Mouse (Mus musculus) forebrain, embryonic 10.5 days (tissue): ENCODE data around the gene Timm44. TPM values are rescaled to one million over a fixed set of nuclear protein-coding genes. Genes with fewer than 3 reads are reported as not detected.
"Not testable (repeated sequence)": the region's sequence is repeated elsewhere in the genome, so short reads cannot be mapped to it uniquely, and the experiment has no call there.

ENCODE experiments used
- DNase-seq: peaks from one replicate; pipeline ENCODE4 v3.0.0-alpha.2; 2017; ENCODE audit warnings: low spot score; ENCODE audit errors: extremely low spot score
- H3K27ac ChIP-seq: fragments of 300-500 bp; sonication (generic); 2 replicates; pipeline ENCODE4 v1.5.1; 2016; ENCODE audit warnings: mild to moderate bottlenecking
- H3K27me3 ChIP-seq: fragments of 300-500 bp; sonication (generic); 2 replicates; pipeline ENCODE4 v1.6.1; 2016; ENCODE audit warnings: mild to moderate bottlenecking; ENCODE audit not compliant: poor library complexity, severe bottlenecking
- H3K36me3 ChIP-seq: fragments of 300-500 bp; sonication (generic); replicated peaks from 2 replicates; pipeline ENCODE4 v1.6.1; 2016; ENCODE audit warnings: mild to moderate bottlenecking, moderate library complexity
- H3K4me1 ChIP-seq: fragments of 300-500 bp; sonication (generic); 2 replicates; pipeline ENCODE4 v1.6.1; 2016
- H3K4me3 ChIP-seq: fragments of 300-500 bp; sonication (generic); 2 replicates; pipeline ENCODE4 v1.5.1; 2016; ENCODE audit warnings: mild to moderate bottlenecking, moderate library complexity
- H3K9me3 ChIP-seq: fragments of 300-500 bp; sonication (generic); 2 replicates; pipeline ENCODE4 v1.6.1; 2016; ENCODE audit warnings: mild to moderate bottlenecking, moderate library complexity
- WGBS: fragments of 180-500 bp; shearing (Covaris S2); methylation state at CpG from one replicate; pipeline ENCODE4 v1.1.7; 2016; 5-methylcytosine and 5-hydroxymethylcytosine counted together
- polyA plus RNA-seq: library from polyadenylated mRNA; unstranded; fragments of >200 nt; fragmentation: Nextera tagmentation; extraction: Ambion mirVana; gene quantifications from 2 replicates; pipeline ENCODE4 v1.2.1, GENCODE M21; 2016

Gene Timm44
- polyA plus RNA-seq, 1 experiment from 2014 or later = 69.8 TPM

DNA sequence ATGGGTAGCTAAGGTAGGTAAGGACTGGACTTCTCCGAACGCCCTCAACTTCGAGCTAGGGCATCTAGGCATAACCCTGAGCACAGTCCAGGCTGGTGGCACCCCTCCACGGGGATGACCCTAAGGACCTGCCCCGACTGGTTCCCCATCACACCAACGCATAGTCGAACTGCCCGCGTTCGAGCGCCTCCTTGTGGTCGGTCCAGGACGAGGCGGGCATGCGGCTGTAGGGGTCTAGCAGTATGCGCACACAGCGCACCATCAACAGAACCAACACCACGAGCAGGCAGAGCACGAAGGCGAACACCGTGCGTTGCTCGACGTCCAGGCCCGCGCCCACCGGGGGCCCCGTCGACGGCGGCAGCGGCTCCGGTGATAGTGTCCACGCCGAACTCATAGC is 17.5 kb downstream of the Timm44 start:
- no peaks in the 10 kb centered on the region for H3K27me3 ChIP-seq
- peak; percentile 90 for DNase-seq
- peaks cover 77% of the 10 kb centered on the region for H3K36me3 ChIP-seq
- peaks cover 48% of the 10 kb centered on the region for H3K4me1 ChIP-seq
- peak overlapping the region; percentile 93 for H3K4me3 ChIP-seq
- 2% methylated on average over 35 of the region's 35 CpGs for WGBS
- H3K9me3 ChIP-seq = no peaks in the 10 kb centered on the region
- peak overlapping the region; percentile 98 for H3K27ac ChIP-seq

DNA sequence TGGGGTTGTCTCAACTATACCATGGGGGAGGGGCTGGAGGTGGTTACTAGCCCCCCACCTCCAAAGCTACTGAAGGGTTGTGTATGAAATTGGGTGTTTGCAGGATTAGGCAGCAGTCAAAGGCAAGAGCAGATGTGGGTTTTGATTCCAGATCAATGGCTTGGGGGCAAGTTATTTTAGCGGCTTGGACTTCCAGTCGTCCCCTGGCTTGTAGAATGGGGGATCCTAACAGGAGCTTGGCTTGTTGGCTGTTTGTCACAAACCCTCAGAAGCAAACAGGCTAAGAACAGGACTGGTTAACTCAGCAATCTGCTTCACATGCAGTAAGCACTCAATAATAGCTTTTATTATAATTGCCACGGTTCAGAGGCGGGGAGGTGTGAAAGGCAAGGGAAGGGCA is 18.4 kb downstream of the Timm44 start:
- H3K9me3 ChIP-seq = no peaks in the 10 kb centered on the region
- H3K27ac ChIP-seq = peak overlapping the region; percentile 98
- DNase-seq = no peak
- H3K27me3 ChIP-seq = no peaks in the 10 kb centered on the region
- H3K4me1 ChIP-seq = peaks cover 51% of the 10 kb centered on the region
- peak overlapping the region; percentile 93 for H3K4me3 ChIP-seq
- 87% methylated on average over 4 of the region's 4 CpGs for WGBS
- H3K36me3 ChIP-seq = peaks cover 69% of the 10 kb centered on the region

DNA sequence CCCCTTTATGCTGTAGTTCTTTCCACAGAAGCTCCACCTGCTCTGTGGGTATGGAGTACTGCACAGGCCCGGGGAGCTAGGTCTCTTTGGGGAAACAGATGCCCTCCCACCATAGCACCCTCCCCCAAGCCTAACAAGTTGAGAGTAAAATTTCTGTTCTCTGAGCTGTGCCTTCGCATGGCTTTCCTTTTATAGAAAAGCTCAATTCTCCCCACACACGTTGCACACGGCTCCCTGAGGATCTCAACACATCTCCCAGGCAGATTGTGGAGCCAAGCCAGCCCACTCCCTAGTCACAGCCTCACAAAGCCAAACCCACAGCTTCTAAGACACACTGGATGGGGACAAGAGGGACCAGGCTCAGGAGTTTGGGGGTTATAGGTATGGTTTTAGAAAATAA is 18.8 kb downstream of the Timm44 start:
- no peak for DNase-seq
- H3K27me3 ChIP-seq = no peaks in the 10 kb centered on the region
- H3K27ac ChIP-seq = no peak overlapping the region
- no peaks in the 10 kb centered on the region for H3K9me3 ChIP-seq
- WGBS = 77% methylated on average over 4 of the region's 4 CpGs
- peaks cover 64% of the 10 kb centered on the region for H3K36me3 ChIP-seq
- peaks cover 55% of the 10 kb centered on the region for H3K4me1 ChIP-seq
- 0 out of 2 replicates have a peak overlapping the region, but pooled peaks have one; percentile 93 for H3K4me3 ChIP-seq

DNA sequence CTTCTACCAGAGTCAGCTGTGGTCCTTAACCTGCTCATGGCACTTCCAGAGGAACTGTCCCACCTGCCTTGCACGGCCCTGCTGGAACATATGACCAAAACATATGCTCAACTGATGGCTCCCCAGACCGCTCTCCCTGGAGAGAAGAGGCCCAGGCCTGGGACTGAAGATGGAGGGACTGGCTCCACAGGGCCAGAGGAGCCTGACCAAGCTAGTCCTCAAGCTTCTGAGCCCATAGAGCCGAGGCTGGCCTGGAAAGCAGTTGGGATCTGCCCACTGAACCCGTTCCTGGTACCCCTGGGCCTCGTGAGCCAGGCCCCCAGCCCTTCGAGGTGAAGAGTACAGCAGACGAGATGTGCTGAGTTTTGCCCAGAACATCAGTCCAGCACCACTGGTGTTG is 20.2 kb downstream of the Timm44 start:
- H3K27me3 ChIP-seq, DNase-seq, H3K9me3 ChIP-seq, H3K4me3 ChIP-seq, H3K27ac ChIP-seq: not testable (repeated sequence)
- Histone ChIP-seq H3K4me1 (peaks cover 59% of the 10 kb centered on the region), H3K36me3 (peaks cover 50% of the 10 kb centered on the region)
- WGBS = 86% methylated on average over 7 of the region's 7 CpGs

DNA sequence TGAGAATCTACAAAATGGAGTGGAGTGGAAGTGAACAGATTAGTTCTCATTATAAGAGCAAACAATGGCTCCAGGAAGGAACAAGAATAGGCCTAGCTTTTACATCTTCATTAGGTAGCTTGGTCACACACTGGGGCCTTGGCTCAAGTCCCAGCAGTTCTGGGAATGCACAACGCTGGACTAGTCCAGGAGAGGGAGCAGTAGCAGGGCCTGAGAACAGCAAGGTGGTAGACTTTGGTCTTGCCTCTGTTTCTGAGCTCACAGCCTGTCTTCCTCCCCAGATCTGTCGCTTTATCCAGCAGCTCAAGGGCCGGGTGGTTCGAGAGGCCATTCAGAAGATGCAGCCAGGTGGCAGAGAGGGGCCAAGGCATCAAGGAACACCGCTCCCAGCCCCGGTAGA is 21.7 kb downstream of the Timm44 start:
- WGBS = 70% methylated on average over 6 of the region's 6 CpGs
- peaks cover 46% of the 10 kb centered on the region for H3K36me3 ChIP-seq
- peak overlapping the region; percentile 96; the same call in 1 of the 2 replicates for H3K27ac ChIP-seq
- H3K27me3 ChIP-seq = peaks cover 15% of the 10 kb centered on the region
- 0 out of 2 replicates have a peak, but pooled peaks cover 1% of the 10 kb centered on the region for H3K9me3 ChIP-seq
- peak overlapping the region; percentile 87 for H3K4me3 ChIP-seq
- no peak for DNase-seq
- peaks cover 60% of the 10 kb centered on the region for H3K4me1 ChIP-seq

DNA sequence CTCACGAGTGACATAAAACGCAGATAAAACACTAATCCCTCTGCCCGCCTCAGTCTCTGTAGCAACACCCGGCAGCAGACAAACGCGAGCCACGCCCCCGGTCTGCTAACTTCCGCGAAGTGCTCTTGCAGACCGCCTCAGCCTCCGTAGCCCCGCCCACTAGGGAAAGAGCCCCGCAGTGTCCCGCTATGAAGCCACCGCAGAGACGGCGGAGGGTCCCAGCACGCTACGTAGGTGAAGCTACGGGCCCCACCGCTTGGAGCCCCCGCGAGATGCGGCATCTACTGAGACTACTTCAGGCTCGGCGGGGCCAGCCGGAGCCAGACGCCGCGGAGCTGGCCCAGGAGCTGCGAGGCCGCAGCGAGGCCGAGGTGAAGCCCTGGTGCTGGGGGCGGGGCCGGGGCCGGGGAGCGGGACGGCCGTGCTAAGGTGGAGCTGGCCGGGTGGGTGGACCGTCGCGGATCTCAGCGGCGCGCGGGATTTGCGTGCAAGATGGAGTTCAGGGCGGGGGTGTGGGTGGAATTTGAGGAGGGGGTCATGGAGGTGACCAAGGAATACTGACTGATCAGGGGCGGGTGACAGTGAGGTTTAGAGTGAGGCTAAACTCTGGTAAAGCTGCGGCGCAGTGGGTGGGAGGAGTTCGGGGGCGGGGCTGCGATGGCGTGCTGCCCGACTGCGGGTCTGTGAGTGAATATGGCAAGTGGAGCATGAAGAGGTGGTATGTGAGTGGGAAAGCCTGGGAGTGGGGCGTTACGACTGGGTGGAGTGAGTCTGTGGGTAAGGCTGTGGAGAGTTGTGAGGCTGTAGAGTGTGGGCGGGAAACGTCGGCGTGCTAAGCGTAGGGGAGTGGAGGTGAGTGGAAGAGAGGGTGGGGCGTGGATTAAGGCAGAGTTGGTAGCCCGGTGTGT is 22.5 kb downstream of the Timm44 start, which contains the start of gene Snapc2:
Snapc2 (plus strand) TSS at position 147 of the 908 bp plus-strand sequence.
- peak within 1 kb of the TSS; percentile 87 for H3K4me3 ChIP-seq
- peak within 1 kb of the TSS; percentile 96 for H3K27ac ChIP-seq
- H3K4me1 ChIP-seq = peaks cover 62% of the 10 kb centered on the region
- H3K27me3 ChIP-seq = peaks cover 23% of the 10 kb centered on the region
- 0 out of 2 replicates have a peak, but pooled peaks cover 2% of the 10 kb centered on the region for H3K9me3 ChIP-seq
- DNase-seq = peak; percentile 96
- peaks cover 48% of the 10 kb centered on the region for H3K36me3 ChIP-seq
- 1% methylated on average over 69 of the region's 69 CpGs for whole genome bisulfite sequencing

DNA sequence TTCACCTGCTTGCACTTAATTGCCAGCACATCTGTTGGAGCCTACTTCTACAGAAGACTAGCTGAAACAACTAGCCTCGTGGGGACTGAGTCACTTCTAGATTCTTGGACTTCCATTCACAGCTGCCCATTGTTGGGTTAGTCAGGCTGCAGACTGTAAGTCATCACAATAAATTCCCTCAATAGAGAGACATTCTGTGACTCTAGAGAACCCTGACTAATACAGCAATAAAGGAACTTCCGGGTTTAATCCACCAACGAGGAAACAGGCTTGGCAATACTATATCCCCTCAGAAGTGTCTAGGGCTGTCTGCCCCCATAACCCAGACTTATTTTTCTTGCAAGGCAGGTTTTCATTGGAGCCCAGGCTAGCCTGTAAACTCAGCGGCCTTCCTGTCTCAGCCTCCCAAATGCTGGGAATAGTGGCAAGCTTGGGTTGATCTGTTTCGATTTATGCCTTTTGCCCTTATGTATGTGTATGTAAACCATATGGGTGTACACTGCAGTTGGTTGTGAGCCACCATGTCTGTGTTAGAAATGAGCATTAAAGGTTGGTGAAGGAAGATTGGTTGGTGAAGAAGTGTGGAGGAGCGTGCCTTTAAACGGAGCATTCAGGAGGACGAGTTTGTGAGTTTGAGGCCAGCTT is 23.5 kb downstream of the Timm44 start:
- H3K9me3 ChIP-seq = 0 out of 2 replicates have a peak, but pooled peaks cover 2% of the 10 kb centered on the region
- WGBS = 49% methylated on average over 8 of the region's 8 CpGs
- peak overlapping the region; percentile 87 for H3K4me3 ChIP-seq
- peaks cover 30% of the 10 kb centered on the region for H3K27me3 ChIP-seq
- H3K4me1 ChIP-seq = peaks cover 55% of the 10 kb centered on the region
- DNase-seq = no peak
- H3K36me3 ChIP-seq = peaks cover 51% of the 10 kb centered on the region
- H3K27ac ChIP-seq = peak overlapping the region; percentile 96

DNA sequence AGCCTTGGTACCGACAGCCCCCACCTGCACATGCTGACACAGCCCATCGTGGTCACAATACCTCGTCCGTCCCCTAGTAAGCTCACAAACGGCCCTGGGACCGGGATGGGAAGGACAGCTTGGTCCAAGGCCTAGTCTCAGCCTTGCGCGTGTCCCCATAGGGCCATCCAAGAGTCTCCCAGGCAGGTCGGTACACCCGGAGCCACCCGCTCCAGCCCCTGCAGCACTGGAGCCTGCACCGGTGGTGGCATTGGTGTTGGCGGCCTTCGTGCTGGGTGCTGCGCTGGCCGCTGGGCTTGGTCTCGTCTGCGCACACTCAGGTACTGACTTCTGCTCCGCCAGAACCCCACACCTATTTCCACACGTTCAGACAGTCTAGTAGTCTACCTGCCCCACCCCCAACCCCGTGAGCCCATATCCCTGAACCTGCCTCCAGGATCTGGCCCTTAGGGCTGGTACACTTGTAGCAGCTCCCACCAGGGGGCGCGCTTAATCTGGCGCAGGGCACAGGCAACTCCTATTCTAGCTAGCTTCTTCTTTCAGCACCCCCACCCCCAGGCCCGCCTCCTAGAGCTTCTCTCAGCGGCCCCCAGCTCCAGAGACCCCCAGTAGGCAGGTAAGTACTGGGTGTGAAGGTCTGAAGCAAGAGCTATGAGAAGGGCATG is 25.3 kb downstream of the Timm44 start:
- Histone ChIP-seq H3K4me3 (no peak overlapping the region; the same call in 1 of the 2 replicates), H3K27ac (no peak overlapping the region)
- WGBS = 31% methylated on average over 26 of the region's 26 CpGs

DNA sequence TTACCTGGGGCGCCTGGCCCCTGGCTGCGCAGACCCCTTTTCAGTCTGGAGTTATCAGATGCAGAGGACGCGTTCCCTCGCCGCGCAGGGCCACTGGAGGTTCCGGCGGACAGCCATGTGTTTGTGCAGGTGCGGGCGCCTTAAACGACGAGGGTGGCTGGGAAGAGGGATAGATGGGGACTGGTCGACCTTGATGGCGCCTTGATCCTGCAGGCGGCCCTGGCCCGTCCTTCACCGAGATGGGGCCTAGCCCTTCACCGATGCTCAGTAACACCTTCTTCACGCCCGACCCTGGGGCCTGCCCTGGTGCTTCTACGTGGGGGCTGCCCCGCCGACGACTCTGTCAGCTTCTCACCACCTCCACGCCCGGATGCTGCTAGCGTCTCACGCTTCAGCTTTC is 26.5 kb downstream of the Timm44 start:
- 13% methylated on average over 29 of the region's 29 CpGs for WGBS
- peaks cover 43% of the 10 kb centered on the region for H3K4me1 ChIP-seq
- 0 out of 2 replicates have a peak, but pooled peaks cover 2% of the 10 kb centered on the region for H3K9me3 ChIP-seq
- no peak for DNase-seq
- H3K27ac ChIP-seq = 0 out of 2 replicates have a peak overlapping the region, but pooled peaks have one; percentile 60
- peaks cover 30% of the 10 kb centered on the region for H3K27me3 ChIP-seq
- peaks cover 51% of the 10 kb centered on the region for H3K36me3 ChIP-seq
- peak overlapping the region; percentile 6; the same call in 1 of the 2 replicates for H3K4me3 ChIP-seq

More for the DNA sequence above, 25.3 kb downstream of the Timm44 start:
- peaks cover 51% of the 10 kb centered on the region for H3K36me3 ChIP-seq
- DNase-seq = peak; percentile 81
- 0 out of 2 replicates have a peak, but pooled peaks cover 2% of the 10 kb centered on the region for H3K9me3 ChIP-seq
- H3K4me1 ChIP-seq = peaks cover 46% of the 10 kb centered on the region
- H3K27me3 ChIP-seq = peaks cover 30% of the 10 kb centered on the region

DNA sequence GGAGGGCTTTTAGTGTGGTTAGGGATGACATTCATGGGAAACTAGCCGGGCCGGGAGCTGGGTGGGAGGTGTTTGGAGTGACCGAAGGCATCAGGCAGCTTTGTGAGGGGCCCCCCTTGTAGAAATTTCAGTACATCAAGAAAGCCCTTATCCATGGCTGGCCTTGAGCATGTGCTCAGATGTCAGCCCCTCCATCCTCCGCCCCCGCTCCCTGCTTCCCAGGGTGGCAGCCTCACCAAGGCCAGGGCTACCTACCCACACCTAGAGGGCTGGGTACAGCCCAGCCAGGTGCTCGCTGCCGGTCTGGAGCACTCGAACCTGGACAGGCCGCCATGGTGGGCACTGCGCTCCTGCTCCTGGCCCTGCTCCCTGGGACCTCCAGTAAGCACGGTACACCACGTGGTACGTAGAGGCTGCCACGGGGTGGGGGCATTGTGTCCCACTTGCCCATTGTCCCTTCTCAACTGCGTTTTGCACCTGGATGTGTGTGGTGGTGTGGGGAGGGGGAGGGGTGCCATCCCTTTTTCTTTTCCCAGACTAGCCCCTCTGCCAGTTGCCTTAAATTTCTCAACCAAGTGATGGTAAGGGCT is 27.7 kb downstream of the Timm44 start, which contains the start of gene Tgfbr3l:
Tgfbr3l (plus strand) TSS at position 264 of the 590 bp plus-strand sequence.
- Histone ChIP-seq H3K27me3 (peaks cover 30% of the 10 kb centered on the region), H3K4me1 (peaks cover 35% of the 10 kb centered on the region), H3K36me3 (peaks cover 61% of the 10 kb centered on the region), H3K9me3 (0 out of 2 replicates have a peak, but pooled peaks cover 2% of the 10 kb centered on the region), H3K27ac (peak within 1 kb of the TSS; percentile 60; the same call in 1 of the 2 replicates), H3K4me3 (peak within 1 kb of the TSS; percentile 6; the same call in 1 of the 2 replicates)
- DNase-seq = no peak
- 82% methylated on average over 15 of the region's 15 CpGs for WGBS

DNA sequence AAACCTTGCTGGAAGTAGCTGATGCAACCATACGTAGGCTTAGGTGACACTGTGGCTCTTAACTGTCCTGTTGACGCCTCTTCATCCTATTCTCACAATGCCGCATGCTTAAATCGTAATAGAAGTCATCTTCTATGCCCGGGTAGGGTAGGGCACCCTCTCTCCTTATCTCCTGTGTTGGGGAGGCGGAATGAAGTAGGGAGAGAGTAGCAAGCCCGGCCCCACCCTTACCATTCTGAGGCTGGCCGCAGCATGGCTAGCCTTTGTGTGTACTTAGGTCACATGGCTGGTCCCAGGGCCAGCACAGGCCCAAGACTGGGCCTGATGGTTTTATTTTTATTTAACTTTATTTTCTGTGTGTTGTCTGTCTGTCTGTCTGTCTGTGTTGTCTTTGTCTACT is 28.5 kb downstream of the Timm44 start:
- 94% methylated on average over 8 of the region's 8 CpGs for WGBS
- H3K36me3 ChIP-seq = peaks cover 69% of the 10 kb centered on the region
- H3K27me3 ChIP-seq = peaks cover 30% of the 10 kb centered on the region
- no peak overlapping the region for H3K4me3 ChIP-seq
- DNase-seq = no peak
- no peak overlapping the region for H3K27ac ChIP-seq
- H3K4me1 ChIP-seq = peaks cover 31% of the 10 kb centered on the region
- peaks cover 2% of the 10 kb centered on the region; the same call in 1 of the 2 replicates for H3K9me3 ChIP-seq

DNA sequence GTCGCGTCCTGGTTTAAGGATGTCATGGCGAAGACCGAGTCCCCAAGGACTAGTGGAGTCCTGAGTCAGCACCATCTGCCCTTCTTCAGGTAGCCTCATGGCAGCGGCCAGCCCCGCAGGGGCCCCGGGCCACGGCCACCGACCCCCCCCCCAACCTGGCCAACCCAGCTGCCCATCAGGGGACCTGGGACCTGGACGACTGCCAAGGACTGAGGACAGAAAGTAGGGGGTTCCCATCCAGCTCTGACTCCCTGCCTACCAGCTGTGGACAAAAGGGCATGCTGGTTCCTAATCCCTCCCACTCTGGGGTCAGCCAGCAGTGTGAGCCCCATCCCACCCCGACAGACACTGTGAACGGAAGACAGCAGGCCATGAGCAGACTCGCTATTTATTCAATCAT is 30.0 kb downstream of the Timm44 start:
- H3K9me3 ChIP-seq = peaks cover 2% of the 10 kb centered on the region; the same call in 1 of the 2 replicates
- peaks cover 84% of the 10 kb centered on the region for H3K36me3 ChIP-seq

More for the DNA sequence above, 30.0 kb downstream of the Timm44 start:
- no peak overlapping the region for H3K27ac ChIP-seq
- H3K4me3 ChIP-seq = no peak overlapping the region
- WGBS = 89% methylated on average over 13 of the region's 13 CpGs
- peaks cover 26% of the 10 kb centered on the region for H3K4me1 ChIP-seq
- peaks cover 30% of the 10 kb centered on the region for H3K27me3 ChIP-seq
- DNase-seq = no peak
